Mouse (Mus musculus): ENCODE data around the gene Sema6d. TPM values are rescaled to one million over a fixed set of nuclear protein-coding genes. Genes with fewer than 3 reads are reported as not detected.
A peak's percentile ranks its signal among the peaks of the same experiment; 100 is the strongest.

The Sema6d gene
- polyA plus RNA-seq, 2 experiments, result 2.2 to 3.2 TPM

DNA sequence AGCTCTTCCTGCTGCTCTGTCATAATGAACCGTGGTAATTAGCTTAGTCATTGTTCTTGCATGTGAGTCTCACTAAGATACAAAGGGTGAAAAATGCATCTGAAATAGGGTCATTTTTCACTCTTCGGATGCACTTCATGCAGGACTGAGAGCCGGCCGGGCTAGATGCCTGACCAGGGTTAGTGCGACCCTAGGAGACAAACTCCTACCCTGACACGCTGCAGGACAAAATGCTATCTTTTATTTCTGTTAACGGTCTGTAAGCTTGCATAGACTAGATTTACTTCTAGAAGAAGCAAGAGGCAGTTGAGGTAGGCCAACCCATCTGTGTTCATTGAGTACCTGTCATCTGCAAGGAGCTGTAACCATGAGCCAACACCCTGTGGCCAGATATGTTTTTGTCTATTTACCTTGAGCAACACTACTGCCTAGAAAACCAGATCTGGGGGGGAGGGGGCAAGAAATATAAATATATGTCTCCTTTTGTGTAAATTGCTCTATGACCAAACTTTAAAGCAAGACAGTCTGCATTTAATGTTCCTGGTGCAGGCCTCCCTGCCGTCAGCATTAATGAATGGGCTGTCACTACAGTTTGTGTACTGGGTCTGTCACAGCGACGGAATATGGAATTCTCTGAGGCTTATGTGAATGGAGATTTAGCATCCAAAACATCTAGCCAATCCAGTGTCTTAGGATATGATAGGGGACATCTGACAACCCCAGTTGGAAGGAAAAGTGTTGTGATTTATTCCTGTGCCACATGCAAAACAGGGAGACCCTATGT, 523.1 kb downstream of the Sema6d start:
- no peak for TF ChIP-seq EP300 (IDR thresholded peaks at IDR 0.05; ENCODE audit: low read depth)
- TF ChIP-seq CTCF (IDR thresholded peaks at IDR 0.05; ENCODE audit: low read depth), result no peak
- Histone ChIP-seq H3K4me3 (ENCODE audit: insufficient read depth in 1 of 2, low read depth in 2 of 2, low read length in 2 of 2) (peak overlapping the region; percentile 35 to 49), H3K9ac (replicated peaks) (no peak overlapping the region), H3K4me2 (ENCODE audit: low read depth) (peak overlapping the region; percentile 24), H3K27me3 (ENCODE audit: control insufficient read depth, insufficient read depth, low read length) (peaks cover 27% of the 10 kb centered on the region), H3K4me1 (replicated peaks; ENCODE audit: control insufficient read depth in 2 of 2, insufficient read depth in 2 of 2, low read length in 1 of 2) (peaks cover 0 to 6% of the 10 kb centered on the region in 2 experiments; a peak in 2 of 4 replicates), H3K27ac (no peak overlapping the region), H3K9me3 (ENCODE audit: control insufficient read depth, low read length) (no peaks in the 10 kb centered on the region), H3K36me3 (replicated peaks; ENCODE audit: control insufficient read depth, insufficient read depth, low read depth) (no peaks in the 10 kb centered on the region)
- 58% methylated on average over 10 of the region's 10 CpGs for WGBS (ENCODE audit: insufficient replicate concordance)
- DNase-seq (ENCODE audit: low read depth in 3 of 3, low spot score in 3 of 3) (no peak), ATAC-seq (ENCODE audit: insufficient read depth) (no peak)

DNA sequence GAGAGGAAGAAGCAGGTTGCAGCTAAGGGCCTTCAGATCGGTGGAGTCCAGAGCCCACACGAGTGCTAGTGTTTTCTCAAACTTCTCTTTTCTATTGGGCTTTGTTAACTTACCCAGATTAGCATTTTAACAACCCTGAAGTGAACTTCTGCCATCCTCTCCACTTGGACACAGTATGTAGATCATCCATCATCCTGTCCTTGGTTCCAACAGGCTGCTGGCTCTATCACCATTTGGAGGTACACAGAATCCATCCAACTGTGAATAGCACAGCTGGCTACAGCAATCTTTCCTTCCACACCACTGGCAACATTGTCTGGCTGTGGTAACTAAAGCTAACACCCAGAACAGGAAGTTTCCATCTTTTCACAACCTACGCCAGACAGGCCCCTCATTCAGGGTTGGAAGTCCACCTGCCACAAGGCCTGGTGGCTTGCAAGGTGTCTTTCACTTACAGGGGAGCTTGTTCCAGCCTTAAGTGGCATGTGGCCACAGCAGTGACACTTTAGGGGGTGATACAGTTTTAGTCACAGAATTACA, 524.0 kb downstream of the Sema6d start:
- Histone ChIP-seq H3K27me3 (ENCODE audit: control insufficient read depth, insufficient read depth, low read length) (peaks cover 27% of the 10 kb centered on the region), H3K4me1 (replicated peaks; ENCODE audit: control insufficient read depth in 2 of 2, insufficient read depth in 2 of 2, low read length in 1 of 2) (peaks cover 0 to 2% of the 10 kb centered on the region in 2 experiments; a peak in 1 of 4 replicates), H3K27ac (no peak overlapping the region), H3K4me2 (ENCODE audit: low read depth) (peak overlapping the region; percentile 24; the same call in 1 of the 2 replicates), H3K4me3 (ENCODE audit: insufficient read depth in 1 of 2, low read depth in 2 of 2, low read length in 2 of 2) (no peak overlapping the region), H3K9me3 (ENCODE audit: control insufficient read depth, low read length) (no peaks in the 10 kb centered on the region), H3K9ac (replicated peaks) (no peak overlapping the region), H3K36me3 (replicated peaks; ENCODE audit: control insufficient read depth, insufficient read depth, low read depth) (no peaks in the 10 kb centered on the region)
- ATAC-seq (ENCODE audit: insufficient read depth) (no peak), DNase-seq (ENCODE audit: low read depth in 3 of 3, low spot score in 3 of 3) (no peak)
- TF ChIP-seq EP300 (IDR thresholded peaks at IDR 0.05; ENCODE audit: low read depth), result no peak
- TF ChIP-seq CTCF (IDR thresholded peaks at IDR 0.05; ENCODE audit: low read depth), result no peak
- 37% methylated on average over 3 of the region's 3 CpGs for WGBS (ENCODE audit: insufficient replicate concordance)

DNA sequence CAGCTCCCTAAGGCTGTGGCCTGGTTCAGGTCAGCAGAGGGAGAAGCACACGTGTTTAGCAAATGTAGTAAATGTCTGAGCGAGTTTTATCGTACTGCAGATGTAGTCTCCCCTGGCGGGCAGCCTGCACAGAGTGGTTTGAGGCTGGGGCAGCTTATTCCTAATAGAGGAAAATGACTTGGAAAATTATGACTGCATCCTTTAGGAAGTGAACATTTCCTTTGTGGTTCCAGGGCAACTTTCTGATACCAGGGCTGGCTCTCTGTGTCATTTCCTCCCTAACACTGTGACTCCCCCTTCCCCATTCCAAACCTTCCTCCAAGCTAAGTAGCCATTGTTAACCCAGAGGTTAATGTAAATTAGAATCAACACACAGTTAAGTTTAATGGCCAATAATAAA, 527.0 kb downstream of the Sema6d start:
- Histone ChIP-seq H3K4me3 (ENCODE audit: insufficient read depth in 1 of 2, low read depth in 2 of 2, low read length in 2 of 2) (no peak overlapping the region), H3K9ac (replicated peaks) (no peak overlapping the region), H3K4me1 (replicated peaks; ENCODE audit: control insufficient read depth in 2 of 2, insufficient read depth in 2 of 2, low read length in 1 of 2) (peaks cover 0 to 2% of the 10 kb centered on the region in 2 experiments; a peak in 1 of 4 replicates), H3K4me2 (ENCODE audit: low read depth) (no peak overlapping the region), H3K36me3 (replicated peaks; ENCODE audit: control insufficient read depth, insufficient read depth, low read depth) (no peaks in the 10 kb centered on the region), H3K9me3 (ENCODE audit: control insufficient read depth, low read length) (no peaks in the 10 kb centered on the region), H3K27me3 (ENCODE audit: control insufficient read depth, insufficient read depth, low read length) (peaks cover 3% of the 10 kb centered on the region), H3K27ac (no peak overlapping the region)
- WGBS (ENCODE audit: insufficient replicate concordance), result 36% methylated on average over 4 of the region's 4 CpGs
- DNase-seq (ENCODE audit: low read depth in 3 of 3, low spot score in 3 of 3) (no peak), ATAC-seq (ENCODE audit: insufficient read depth) (peak; percentile 40; the same call in 1 of the 2 replicates)
- TF ChIP-seq CTCF (IDR thresholded peaks at IDR 0.05; ENCODE audit: low read depth), result no peak
- no peak for TF ChIP-seq EP300 (IDR thresholded peaks at IDR 0.05; ENCODE audit: low read depth)

DNA sequence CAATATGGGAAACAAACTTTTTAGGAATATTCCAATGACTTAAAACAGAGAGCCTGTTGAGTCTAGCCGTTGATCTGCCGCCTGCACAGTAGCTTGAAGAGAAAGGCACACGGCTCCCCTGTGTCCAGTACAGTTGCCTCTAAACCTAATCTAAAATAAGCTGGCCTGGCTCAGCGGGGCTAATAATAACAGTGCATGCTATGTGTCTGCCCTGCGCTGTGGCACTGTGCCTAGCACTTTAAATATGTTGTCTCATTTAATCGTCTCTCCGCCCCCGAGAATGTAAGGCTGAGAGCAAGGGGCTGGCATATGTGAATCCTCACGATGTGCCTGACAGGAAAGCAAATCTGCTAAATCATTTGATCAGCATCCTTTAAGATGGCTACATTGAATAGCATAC, 527.7 kb downstream of the Sema6d start:
- Histone ChIP-seq H3K4me2 (ENCODE audit: low read depth) (no peak overlapping the region), H3K9me3 (ENCODE audit: control insufficient read depth, low read length) (no peaks in the 10 kb centered on the region), H3K36me3 (replicated peaks; ENCODE audit: control insufficient read depth, insufficient read depth, low read depth) (no peaks in the 10 kb centered on the region), H3K4me3 (ENCODE audit: insufficient read depth in 1 of 2, low read depth in 2 of 2, low read length in 2 of 2) (no peak overlapping the region), H3K27ac (no peak overlapping the region), H3K4me1 (replicated peaks; ENCODE audit: control insufficient read depth in 2 of 2, insufficient read depth in 2 of 2, low read length in 1 of 2) (peaks cover 0 to 2% of the 10 kb centered on the region in 2 experiments; a peak in 1 of 4 replicates), H3K27me3 (ENCODE audit: control insufficient read depth, insufficient read depth, low read length) (no peaks in the 10 kb centered on the region; the same call in 1 of the 2 replicates), H3K9ac (replicated peaks) (no peak overlapping the region)
- no peak for DNase-seq (ENCODE audit: low read depth in 3 of 3, low spot score in 3 of 3)
- no peak for ATAC-seq (ENCODE audit: insufficient read depth)
- TF ChIP-seq CTCF (IDR thresholded peaks at IDR 0.05; ENCODE audit: low read depth), result no peak
- TF ChIP-seq EP300 (IDR thresholded peaks at IDR 0.05; ENCODE audit: low read depth), result no peak
- 51% methylated on average over 9 of the region's 9 CpGs for WGBS (ENCODE audit: insufficient replicate concordance)

DNA sequence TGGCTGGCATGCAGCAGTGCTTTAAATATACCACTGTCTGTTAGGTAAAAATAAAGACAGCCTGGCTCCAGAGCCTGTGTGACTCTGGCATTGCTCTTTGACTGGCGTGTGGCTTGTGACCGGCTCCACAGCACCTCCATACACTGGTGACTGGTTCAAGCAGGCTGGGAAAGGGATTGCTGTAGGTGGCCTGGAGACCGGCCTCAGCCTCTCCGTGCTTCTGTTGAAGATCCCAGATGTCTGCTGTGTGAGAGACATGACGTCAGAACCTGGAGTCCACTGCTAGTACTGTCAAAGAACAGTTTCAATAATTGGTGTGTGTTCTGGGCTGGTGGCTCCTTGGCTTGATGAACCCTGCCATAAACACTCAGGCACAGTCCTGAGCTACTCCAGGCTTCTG, 528.3 kb downstream of the Sema6d start:
- peaks cover 0 to 2% of the 10 kb centered on the region in 2 experiments; a peak in 1 of 4 replicates for H3K4me1 ChIP-seq (replicated peaks; ENCODE audit: control insufficient read depth in 2 of 2, insufficient read depth in 2 of 2, low read length in 1 of 2)
- H3K27ac ChIP-seq, result no peak overlapping the region
- H3K9me3 ChIP-seq (ENCODE audit: control insufficient read depth, low read length), result no peaks in the 10 kb centered on the region
- H3K4me3 ChIP-seq (ENCODE audit: insufficient read depth in 1 of 2, low read depth in 2 of 2, low read length in 2 of 2), result no peak overlapping the region
- DNase-seq (ENCODE audit: low read depth in 3 of 3, low spot score in 3 of 3), result no peak
- 70% methylated on average over 5 of the region's 5 CpGs for WGBS (ENCODE audit: insufficient replicate concordance)
- no peak for ATAC-seq (ENCODE audit: insufficient read depth)
- no peak overlapping the region for H3K9ac ChIP-seq (replicated peaks)
- no peaks in the 10 kb centered on the region for H3K36me3 ChIP-seq (replicated peaks; ENCODE audit: control insufficient read depth, insufficient read depth, low read depth)
- H3K4me2 ChIP-seq (ENCODE audit: low read depth), result no peak overlapping the region
- no peaks in the 10 kb centered on the region for H3K27me3 ChIP-seq (ENCODE audit: control insufficient read depth, insufficient read depth, low read length)
- no peak for TF ChIP-seq CTCF (IDR thresholded peaks at IDR 0.05; ENCODE audit: low read depth)
- no peak for TF ChIP-seq EP300 (IDR thresholded peaks at IDR 0.05; ENCODE audit: low read depth)
